Mouse (Mus musculus) liver, adult 2 months (tissue): ENCODE measurements around the gene Vill. TPM values are rescaled to one million over a fixed set of nuclear protein-coding genes. Genes with fewer than 3 reads are reported as not detected.

Experiments used
- DNase-seq: peaks from one replicate; pipeline ENCODE4 v3.0.0-alpha.2; 2011; ENCODE audit warnings: low read depth, low spot score; ENCODE audit errors: extremely low read depth
- H3K27ac ChIP-seq: fragments of 200-500 bp; replicated peaks from 2 replicates; pipeline ENCODE4 v1.5.1; 2012; ENCODE audit warnings: low read depth, mild to moderate bottlenecking, control low read depth, inconsistent platforms, low read length; ENCODE audit not compliant: insufficient read depth
- H3K27me3 ChIP-seq: fragments of 200-500 bp; 2 replicates; pipeline ENCODE4 v1.6.1; 2012; ENCODE audit warnings: mild to moderate bottlenecking, moderate library complexity, low read length, inconsistent platforms; ENCODE audit not compliant: control insufficient read depth, insufficient read depth
- H3K36me3 ChIP-seq: fragments of 200-500 bp; 2 replicates; pipeline ENCODE4 v1.6.1; 2012; ENCODE audit warnings: low read length, inconsistent platforms; ENCODE audit not compliant: control insufficient read depth, insufficient read depth
- H3K4me1 ChIP-seq: fragments of 200-500 bp; 2 replicates; pipeline ENCODE4 v1.6.1; 2011; ENCODE audit warnings: low read length; ENCODE audit not compliant: control insufficient read depth, insufficient read depth
- H3K4me3 ChIP-seq: fragments of 200-500 bp; 2 replicates; pipeline ENCODE4 v1.5.1; 2011; ENCODE audit warnings: low read depth, mild to moderate bottlenecking, control low read depth, low read length, moderate library complexity; ENCODE audit not compliant: insufficient read depth
- H3K79me2 ChIP-seq: fragments of 200-500 bp; 2 replicates; pipeline ENCODE4 v1.6.1; 2012; ENCODE audit warnings: inconsistent platforms, mild to moderate bottlenecking, low read length, moderate library complexity; ENCODE audit not compliant: control insufficient read depth, insufficient read depth
- H3K9ac ChIP-seq: fragments of 200-500 bp; 2 replicates; pipeline ENCODE4 v1.6.1; 2012; ENCODE audit warnings: low read depth, mild to moderate bottlenecking, control low read depth, inconsistent platforms, low read length
- CTCF ChIP-seq: fragments of 200-500 bp; IDR thresholded peaks from 2 replicates; pipeline ENCODE4 v1.5.1; 2011; ENCODE audit warnings: low read depth, low read length, control low read depth
- POLR2A ChIP-seq: fragments of 200-500 bp; IDR thresholded peaks from 2 replicates; pipeline ENCODE4 v1.6.1; 2011; ENCODE audit warnings: low read length, control low read depth; ENCODE audit not compliant: insufficient read depth; ENCODE audit errors: extremely low read depth
- WGBS: fragments of 180-500 bp; shearing (Covaris S2); methylation state at CpG from one replicate; pipeline ENCODE4 v1.1.7; 2018; 5-methylcytosine and 5-hydroxymethylcytosine counted together
- polyA plus RNA-seq: library from polyadenylated mRNA; depleted of rRNA; stranded (reverse); fragments of >200 nt; gene quantifications from 2 replicates; pipeline ENCODE4 v1.2.3, GENCODE M21; 2012
- total RNA-seq: library from RNA; depleted of rRNA; stranded (reverse); fragments of >200 nt; gene quantifications from 2 replicates; pipeline ENCODE4 v1.2.3, GENCODE M21; 2014

Vill gene
- total and polyA plus RNA-seq, 2 experiments, result 1.2 to 2.3 TPM

DNA sequence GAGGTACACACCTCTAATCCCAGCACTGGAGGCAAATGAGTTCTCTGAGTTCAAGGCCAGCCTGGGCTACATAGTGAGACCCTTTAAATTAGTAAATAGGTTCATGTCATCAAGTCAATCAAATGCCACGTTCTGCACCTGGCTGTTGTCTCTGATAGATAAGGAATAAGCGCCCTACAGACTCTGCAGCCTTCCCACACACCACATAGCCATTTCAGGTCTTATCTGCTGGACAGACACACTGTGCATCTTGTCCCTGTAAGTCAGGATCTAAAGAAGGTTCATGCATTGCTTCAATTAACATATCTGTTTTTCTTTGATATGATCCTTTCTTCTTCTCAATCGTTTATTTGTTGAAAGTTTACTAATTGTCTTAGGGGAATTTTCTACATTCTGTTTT lies 14.0 kb upstream of the Vill start:
- Histone ChIP-seq H3K9ac (no peak overlapping the region), H3K79me2 (no peaks in the 10 kb centered on the region), H3K4me1 (no peaks in the 10 kb centered on the region), H3K36me3 (no peaks in the 10 kb centered on the region), H3K4me3 (no peak overlapping the region), H3K27ac (no peak overlapping the region), H3K27me3 (no peaks in the 10 kb centered on the region)
- TF ChIP-seq POLR2A (no peak), CTCF (no peak)
- DNase-seq, result no peak
- 85% methylated on average over 3 of the region's 3 CpGs for WGBS

DNA sequence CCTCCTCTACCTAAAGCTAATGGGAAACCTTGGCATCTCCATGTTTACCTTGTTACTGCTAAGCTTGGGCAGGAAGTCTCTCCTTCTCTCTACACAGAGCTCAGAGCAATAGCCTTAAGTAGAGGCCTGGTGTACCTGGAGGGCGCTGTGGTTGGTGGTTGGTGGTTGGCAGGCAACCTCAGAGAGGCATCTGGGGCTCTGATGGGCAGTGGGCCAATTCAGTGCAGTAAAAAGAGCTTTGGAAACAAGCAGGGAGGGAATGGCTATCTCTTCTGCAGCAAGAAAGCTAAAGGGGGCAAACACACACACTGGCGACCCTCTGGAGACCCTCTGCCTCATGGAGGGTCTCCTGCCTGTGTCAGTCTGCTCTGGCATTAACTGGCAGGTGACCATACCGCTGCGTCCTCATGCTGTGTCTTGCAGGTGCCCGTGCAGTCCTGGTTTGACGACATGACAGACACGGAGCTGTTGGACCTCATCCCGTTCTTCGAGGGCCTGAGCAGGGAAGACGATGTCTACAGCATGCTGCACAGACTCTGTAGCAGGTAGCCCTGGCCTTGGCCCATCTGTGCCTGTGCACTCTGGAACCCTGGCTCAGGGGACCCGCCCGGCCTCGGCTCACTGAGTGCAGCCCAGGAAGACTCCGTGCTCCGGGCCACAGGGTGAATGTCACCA lies 12.3 kb upstream of the Vill start:
- Histone ChIP-seq H3K36me3 (no peaks in the 10 kb centered on the region), H3K27ac (no peak overlapping the region), H3K4me1 (no peaks in the 10 kb centered on the region), H3K4me3 (no peak overlapping the region), H3K79me2 (no peaks in the 10 kb centered on the region), H3K27me3 (no peaks in the 10 kb centered on the region), H3K9ac (no peak overlapping the region)
- WGBS, result 93% methylated on average over 15 of the region's 15 CpGs
- DNase-seq, result no peak
- no peak for TF ChIP-seq CTCF
- TF ChIP-seq POLR2A, result no peak

DNA sequence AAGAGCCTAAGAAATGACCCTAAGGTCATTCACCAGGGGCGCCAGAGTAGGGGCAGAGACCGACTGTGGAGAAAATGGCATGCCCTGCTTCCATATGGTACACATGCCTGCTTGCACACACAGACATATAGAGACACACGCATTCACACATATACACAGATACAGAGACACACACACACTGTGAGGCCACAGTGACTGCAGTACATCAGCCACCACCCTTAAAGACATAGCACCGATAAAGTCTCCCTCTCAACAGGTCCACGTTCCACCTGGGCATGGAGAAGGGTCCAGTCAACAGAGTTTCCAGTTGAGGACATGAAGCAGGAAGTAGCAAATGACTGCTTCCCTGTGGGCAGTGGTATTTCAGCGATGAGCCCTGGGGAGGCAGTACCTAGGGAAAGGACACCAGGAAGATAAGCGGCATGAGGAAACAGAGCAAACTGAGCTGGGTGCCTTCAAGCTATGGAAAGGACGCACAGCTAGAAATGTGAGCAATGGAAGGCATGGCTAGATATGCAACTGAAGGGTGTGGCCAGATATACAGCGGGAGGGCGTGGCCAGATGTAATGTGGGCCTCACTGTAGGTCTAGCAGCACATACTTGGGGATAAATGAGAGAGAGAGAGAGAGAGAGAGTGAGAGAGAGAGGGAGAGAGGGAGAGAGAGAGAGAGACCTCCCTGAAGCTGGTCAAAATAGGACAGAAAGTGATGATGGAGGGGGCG lies 4.2 kb upstream of the Vill start:
- H3K36me3 ChIP-seq, result no peaks in the 10 kb centered on the region
- no peak overlapping the region for H3K27ac ChIP-seq
- no peak overlapping the region for H3K9ac ChIP-seq
- peaks cover 4% of the 10 kb centered on the region; the same call in 1 of the 2 replicates for H3K4me1 ChIP-seq
- no peak for DNase-seq
- H3K79me2 ChIP-seq, result no peaks in the 10 kb centered on the region
- no peak overlapping the region for H3K4me3 ChIP-seq
- no peaks in the 10 kb centered on the region for H3K27me3 ChIP-seq
- 83% methylated on average over 11 of the region's 11 CpGs for WGBS
- TF ChIP-seq CTCF (no peak), POLR2A (no peak)

DNA sequence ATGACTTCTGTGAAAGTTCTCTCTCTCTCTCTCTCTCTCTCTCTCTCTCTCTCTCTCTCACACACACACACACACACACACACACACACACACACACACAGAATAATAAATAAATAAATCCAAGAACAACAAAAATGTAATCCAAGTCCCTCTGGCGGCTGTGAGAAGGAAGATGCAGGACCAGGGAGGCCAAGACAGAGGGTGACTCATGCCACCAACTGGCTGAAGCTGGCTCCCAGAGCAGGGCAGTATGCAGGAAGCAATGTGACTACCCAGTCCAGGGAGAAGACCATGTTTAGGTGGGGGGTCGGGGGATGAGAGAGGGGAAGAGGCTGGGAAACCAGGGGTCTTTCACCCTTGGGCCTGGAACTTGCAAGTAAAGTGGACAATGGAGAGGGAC lies 1.4 kb upstream of the Vill start:
- Histone ChIP-seq H3K27me3 (no peaks in the 10 kb centered on the region), H3K27ac (no peak overlapping the region), H3K79me2 (no peaks in the 10 kb centered on the region), H3K4me3 (no peak overlapping the region), H3K36me3 (no peaks in the 10 kb centered on the region), H3K4me1 (peaks cover 4% of the 10 kb centered on the region; the same call in 1 of the 2 replicates), H3K9ac (no peak overlapping the region)
- TF ChIP-seq CTCF (0 out of 2 replicates have a peak, but pooled peaks have one; percentile 3), POLR2A (no peak)
- no peak for DNase-seq
- WGBS, result 98% methylated on average over 2 of the region's 2 CpGs

DNA sequence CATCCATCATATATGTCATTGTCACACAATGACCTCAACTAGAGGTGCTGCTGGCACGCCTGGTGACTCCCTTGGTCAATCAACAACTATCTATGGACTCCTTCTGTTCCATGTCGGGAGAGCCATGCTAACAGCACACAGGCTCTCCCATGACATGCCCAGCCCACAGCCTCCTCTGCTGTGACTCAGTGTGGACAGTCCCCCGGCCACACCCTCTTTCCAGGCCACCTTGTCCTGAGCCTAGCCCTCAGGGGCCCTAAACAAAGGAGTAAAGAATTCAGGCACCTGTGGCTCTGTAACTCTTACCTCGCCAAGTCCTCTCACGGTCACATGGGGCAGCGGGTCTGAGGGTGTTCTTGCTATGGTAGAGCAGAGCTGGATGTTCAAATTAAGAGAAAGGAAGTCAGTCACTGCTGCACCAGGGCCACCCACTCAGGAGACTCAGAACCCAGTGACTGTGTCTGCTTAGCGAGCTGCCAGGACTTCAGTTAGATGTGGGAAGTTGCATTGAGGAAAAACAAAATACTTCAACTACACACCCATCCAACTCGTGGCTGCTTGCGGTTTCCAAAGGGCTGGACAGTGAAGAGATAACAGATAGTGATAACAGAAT lies 1.5 kb downstream of the Vill start:
- Histone ChIP-seq H3K4me3 (no peak overlapping the region), H3K27ac (no peak overlapping the region), H3K79me2 (no peaks in the 10 kb centered on the region), H3K36me3 (no peaks in the 10 kb centered on the region), H3K27me3 (no peaks in the 10 kb centered on the region), H3K4me1 (peaks cover 4% of the 10 kb centered on the region; the same call in 1 of the 2 replicates), H3K9ac (no peak overlapping the region)
- WGBS, result 81% methylated on average over 9 of the region's 9 CpGs
- DNase-seq, result no peak
- TF ChIP-seq CTCF, result no peak
- TF ChIP-seq POLR2A, result no peak

DNA sequence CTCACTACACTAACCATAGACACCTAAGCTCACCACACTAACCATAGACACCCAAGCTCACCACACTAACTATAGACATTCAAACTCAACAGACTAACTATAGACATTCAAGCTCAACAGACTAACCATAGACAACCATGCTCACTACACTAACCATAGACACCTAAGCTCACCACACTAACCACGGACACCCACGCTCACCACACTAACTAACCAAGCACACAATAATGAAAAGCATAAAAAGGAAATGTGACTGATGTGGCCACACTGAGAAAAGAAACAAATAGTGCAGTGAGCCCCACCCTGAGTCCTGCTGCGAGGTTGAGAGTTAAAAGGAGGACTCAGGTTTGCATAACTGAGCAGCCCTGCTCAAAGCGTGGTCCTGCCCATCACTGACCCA lies 2.8 kb downstream of the Vill start:
- Histone ChIP-seq H3K27ac (no peak overlapping the region), H3K36me3 (no peaks in the 10 kb centered on the region), H3K4me3 (no peak overlapping the region), H3K79me2 (no peaks in the 10 kb centered on the region), H3K27me3 (no peaks in the 10 kb centered on the region), H3K9ac (no peak overlapping the region), H3K4me1 (peaks cover 4% of the 10 kb centered on the region; the same call in 1 of the 2 replicates)
- 94% methylated on average over 4 of the region's 4 CpGs for WGBS
- no peak for TF ChIP-seq POLR2A
- no peak for TF ChIP-seq CTCF
- DNase-seq, result no peak
